Mouse (Mus musculus) liver, adult 2 months (tissue): Measurements from ENCODE around the gene Kmt2b.

Experiments
- CTCF ChIP-seq: fragments of 200-500 bp; IDR thresholded peaks from 2 replicates; pipeline ENCODE4 v1.5.1; 2011; ENCODE audit warnings: low read depth, low read length, control low read depth
- POLR2A ChIP-seq: fragments of 200-500 bp; IDR thresholded peaks from 2 replicates; pipeline ENCODE4 v1.6.1; 2011; ENCODE audit warnings: low read length, control low read depth; ENCODE audit not compliant: insufficient read depth; ENCODE audit errors: extremely low read depth

GRCm38 (mm10) chr7:30633762-30634412 lies 45.4 kb upstream of the Kmt2b start:
- TF ChIP-seq POLR2A, result no peak
- no peak for TF ChIP-seq CTCF
